Mouse (Mus musculus) small intestine, adult 2 months (tissue): ENCODE measurements around the gene Olfr818.
"Not testable (repeated sequence)": the region's sequence is repeated elsewhere in the genome, so short reads cannot be mapped to it uniquely, and the experiment has no call there.

Source experiments
- CTCF ChIP-seq: fragments of 200-500 bp; IDR thresholded peaks from 2 replicates; pipeline ENCODE4 v1.5.1; 2012; ENCODE audit warnings: low read depth, mild to moderate bottlenecking, control low read depth, inconsistent platforms, low read length, moderate library complexity, mixed read lengths; ENCODE audit not compliant: insufficient replicate concordance, insufficient read length; ENCODE audit errors: extremely low read depth
- POLR2A ChIP-seq: fragments of 200-500 bp; IDR thresholded peaks from 2 replicates; pipeline ENCODE4 v1.6.1; 2012; ENCODE audit warnings: low read depth, mild to moderate bottlenecking, control low read depth, inconsistent platforms, low read length, moderate library complexity

DNA sequence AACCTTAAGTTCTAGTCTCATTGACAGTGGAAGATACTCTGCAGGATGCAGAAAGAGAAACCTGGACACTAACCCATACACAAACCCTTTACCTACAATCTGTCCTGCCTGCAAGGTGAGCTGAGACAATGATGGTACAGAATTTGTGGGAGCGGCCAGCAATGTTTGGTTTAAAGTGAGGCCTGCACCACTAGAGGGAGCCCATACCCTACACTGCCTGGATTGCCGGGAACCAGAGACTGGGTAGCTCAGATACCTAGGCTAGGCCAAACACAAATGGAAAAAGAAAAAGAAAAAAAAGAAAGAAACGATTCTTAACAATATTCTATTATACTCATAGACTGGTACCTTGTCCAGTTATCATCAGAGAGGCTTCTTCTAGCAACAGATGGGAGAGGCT lies 24.1 kb upstream of the Olfr818 start:
- TF ChIP-seq CTCF, POLR2A: not testable (repeated sequence)
